Mouse (Mus musculus) erythroblast, embryonic 14.5 days (primary cell): ENCODE data around the gene Mad2l2. TPM values are rescaled to one million over a fixed set of nuclear protein-coding genes. Genes with fewer than 3 reads are reported as not detected.
"Not testable (repeated sequence)": the region's sequence is repeated elsewhere in the genome, so short reads cannot be mapped to it uniquely, and the experiment has no call there.

ENCODE experiments used
- H3K27me3 ChIP-seq: 2 replicates; pipeline ENCODE4 v1.6.1; 2012; ENCODE audit warnings: inconsistent platforms; ENCODE audit not compliant: control insufficient read depth
- H3K36me3 ChIP-seq: 2 replicates; pipeline ENCODE4 v1.6.1; 2012; ENCODE audit warnings: mild to moderate bottlenecking, inconsistent platforms; ENCODE audit not compliant: control insufficient read depth
- H3K4me1 ChIP-seq: 2 replicates; pipeline ENCODE4 v1.6.1; 2012; ENCODE audit warnings: inconsistent platforms; ENCODE audit not compliant: control insufficient read depth
- H3K4me3 ChIP-seq: replicated peaks from 2 replicates; pipeline ENCODE3; 2012; ENCODE audit warnings: moderate library complexity, mild to moderate bottlenecking, inconsistent platforms
- H3K9me3 ChIP-seq: 2 replicates; pipeline ENCODE4 v1.6.1; 2012; ENCODE audit warnings: low read length, inconsistent platforms, mixed read lengths; ENCODE audit not compliant: control insufficient read depth
- GATA1 ChIP-seq: IDR thresholded peaks from 2 replicates; pipeline ENCODE4 v1.6.1; 2012; ENCODE audit warnings: low read length, inconsistent platforms, mixed read lengths
- TAL1 ChIP-seq: IDR thresholded peaks from 3 replicates; pipeline ENCODE4 v1.6.1; 2012; ENCODE audit warnings: low read length, inconsistent platforms, mixed read lengths
- polyA plus RNA-seq: library from polyadenylated mRNA; stranded (reverse); fragments of >175 nt; gene quantifications from 2 replicates; pipeline ENCODE4 v1.2.3, GENCODE M21; 2012

Mad2l2 gene
- polyA plus RNA-seq, 1 experiment: 3.8 TPM

DNA sequence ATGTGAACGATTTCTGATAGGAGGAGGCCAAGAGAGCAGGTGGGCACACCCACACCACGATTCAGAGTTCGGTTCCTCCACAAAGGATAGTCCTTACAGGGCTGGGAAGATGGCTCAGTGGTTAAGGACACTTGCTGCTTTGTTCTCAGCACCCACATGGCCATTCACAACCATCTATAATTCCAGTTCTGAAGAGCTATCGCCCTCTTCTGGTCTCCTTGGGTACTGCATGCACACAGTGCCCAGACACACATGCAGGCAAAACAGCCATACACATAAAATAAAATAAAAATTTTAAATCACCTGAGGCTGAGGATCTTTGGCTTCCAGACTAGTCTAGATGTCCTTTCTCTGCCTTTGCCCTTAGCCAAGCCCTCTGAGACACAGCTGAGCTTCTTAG is 12.8 kb upstream of the Mad2l2 start:
- Histone ChIP-seq H3K36me3 (no peaks in the 10 kb centered on the region), H3K4me1 (peaks cover 3% of the 10 kb centered on the region; the same call in 1 of the 2 replicates), H3K9me3 (peaks cover 7% of the 10 kb centered on the region), H3K4me3 (no peak overlapping the region), H3K27me3 (peaks cover 7% of the 10 kb centered on the region)
- TF ChIP-seq GATA1: no peak
- no peak for TF ChIP-seq TAL1

DNA sequence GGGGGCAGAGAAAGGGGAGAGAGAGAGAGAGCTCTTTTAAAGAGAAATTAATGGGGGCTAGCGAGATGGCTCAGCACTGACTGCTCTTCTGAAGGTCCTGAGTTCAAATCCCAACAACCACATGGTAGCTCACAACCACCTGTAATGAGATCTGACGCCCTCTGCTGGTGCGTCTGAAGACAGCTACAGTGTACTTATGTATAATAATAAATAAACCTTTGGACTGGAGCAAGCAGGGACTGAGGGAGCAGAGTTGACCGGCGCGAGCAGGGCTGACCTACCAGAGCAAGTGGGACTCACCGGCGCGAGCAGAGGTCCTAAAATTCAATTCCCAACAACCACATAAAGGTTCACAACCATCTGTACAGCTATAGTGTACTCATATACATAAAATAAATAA is 10.6 kb upstream of the Mad2l2 start:
- not testable (repeated sequence) for H3K36me3 ChIP-seq, H3K9me3 ChIP-seq, H3K4me3 ChIP-seq, H3K4me1 ChIP-seq, H3K27me3 ChIP-seq

DNA sequence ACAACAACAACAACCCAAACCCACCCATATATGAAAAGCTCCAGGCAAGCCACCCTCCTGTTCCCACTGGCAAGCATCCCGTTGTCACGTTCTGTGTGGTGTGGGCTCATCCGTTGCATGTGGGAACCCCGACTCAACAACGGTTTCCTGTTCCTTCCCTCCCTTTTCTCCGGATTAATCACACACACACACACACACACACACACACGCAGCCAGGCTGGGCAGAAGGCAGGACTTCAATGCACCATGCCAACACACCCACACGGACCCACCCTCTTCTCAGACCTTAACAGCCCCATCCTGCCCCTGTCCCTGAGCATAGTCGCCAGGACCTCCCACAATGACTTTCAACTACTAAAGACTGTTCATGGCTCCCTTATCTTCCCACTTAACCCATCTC is 9.6 kb upstream of the Mad2l2 start:
- peaks cover 7% of the 10 kb centered on the region for H3K9me3 ChIP-seq
- H3K36me3 ChIP-seq: no peaks in the 10 kb centered on the region
- H3K27me3 ChIP-seq: peaks cover 2% of the 10 kb centered on the region
- H3K4me1 ChIP-seq: peaks cover 1% of the 10 kb centered on the region; the same call in 1 of the 2 replicates
- TF ChIP-seq GATA1 (no peak), TAL1 (no peak)
- no peak overlapping the region for H3K4me3 ChIP-seq

DNA sequence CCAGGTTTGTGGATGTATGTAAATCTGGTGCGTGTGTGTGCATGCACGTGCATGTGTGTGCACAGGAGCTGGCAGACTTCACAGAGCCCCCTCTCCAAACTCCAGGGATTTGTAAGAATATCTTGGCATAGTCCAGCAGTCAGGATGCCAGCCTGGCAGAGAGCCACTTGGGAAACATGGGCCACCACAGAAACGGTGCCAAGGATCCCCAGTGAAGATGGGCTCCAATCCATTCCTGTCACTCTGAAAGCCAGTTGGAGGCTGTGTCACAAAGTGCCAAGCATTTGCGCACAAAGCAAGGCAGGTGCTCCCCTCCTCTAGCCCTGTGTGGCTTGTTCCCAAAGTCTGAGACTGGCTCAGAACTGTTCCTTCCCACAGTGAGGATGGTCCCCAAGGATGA is 8.8 kb upstream of the Mad2l2 start:
- Histone ChIP-seq H3K4me3 (no peak overlapping the region), H3K27me3 (no peaks in the 10 kb centered on the region), H3K36me3 (no peaks in the 10 kb centered on the region), H3K4me1 (no peaks in the 10 kb centered on the region), H3K9me3 (peaks cover 7% of the 10 kb centered on the region)
- no peak for TF ChIP-seq TAL1
- TF ChIP-seq GATA1: no peak

DNA sequence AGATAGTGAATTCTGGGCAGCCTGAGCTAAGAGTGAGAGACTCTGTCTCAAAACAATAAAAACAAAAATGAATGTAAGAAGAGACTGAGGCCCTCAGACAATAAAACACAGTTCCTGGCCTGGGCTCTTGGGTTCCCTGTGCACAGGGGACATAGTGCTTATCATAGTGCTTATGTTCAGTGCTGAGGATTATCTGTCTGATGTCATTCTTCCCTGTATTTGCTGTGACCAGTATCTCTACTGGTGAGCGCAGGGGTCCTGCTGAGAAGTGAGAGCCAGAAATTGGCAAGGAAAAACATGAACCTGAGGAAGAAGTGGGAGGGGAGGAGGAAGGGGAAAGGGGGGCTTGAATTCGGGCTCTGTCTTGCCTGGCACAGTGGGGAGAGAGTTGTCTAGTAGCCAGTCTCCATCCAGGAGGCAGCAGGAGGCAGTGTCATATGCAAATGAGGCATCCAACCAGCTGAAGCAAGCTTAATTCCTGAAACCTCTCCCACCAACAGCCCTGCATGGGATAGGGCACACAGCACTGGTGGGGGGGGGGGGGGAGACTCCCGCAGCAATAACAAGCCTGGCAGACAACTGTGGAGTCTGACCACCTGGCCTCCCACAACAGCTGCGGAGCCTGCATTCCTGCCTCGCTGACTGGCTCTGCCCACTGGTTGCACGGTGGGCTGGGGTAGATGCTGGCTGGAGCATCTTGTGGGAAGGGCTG is 8.0 kb upstream of the Mad2l2 start:
- TF ChIP-seq GATA1: no peak
- TF ChIP-seq TAL1: no peak
- Histone ChIP-seq H3K27me3 (peaks cover 2% of the 10 kb centered on the region; the same call in 1 of the 2 replicates), H3K4me1 (no peaks in the 10 kb centered on the region), H3K4me3 (no peak overlapping the region), H3K36me3 (no peaks in the 10 kb centered on the region), H3K9me3 (peaks cover 4% of the 10 kb centered on the region)

DNA sequence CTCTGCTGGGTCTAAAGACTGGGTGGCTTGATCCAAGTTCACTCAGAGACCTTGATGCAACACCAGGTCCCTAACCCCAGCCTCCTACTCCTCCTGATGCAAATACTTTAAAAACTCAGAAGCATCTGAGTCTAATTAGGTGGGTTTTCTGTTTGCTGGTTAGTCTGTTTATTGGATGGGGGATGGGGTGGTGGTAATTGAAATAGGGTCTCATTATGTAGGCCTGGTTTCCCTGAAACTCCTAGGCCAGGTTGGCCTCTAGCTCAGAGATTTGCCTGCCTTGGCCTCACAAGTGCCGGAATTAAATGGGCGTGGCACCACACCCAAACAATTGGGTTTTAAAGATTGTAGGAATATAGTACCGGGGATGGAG is 7.5 kb upstream of the Mad2l2 start:
- Histone ChIP-seq H3K4me3 (no peak overlapping the region), H3K4me1 (no peaks in the 10 kb centered on the region), H3K27me3 (peaks cover 6% of the 10 kb centered on the region), H3K36me3 (no peaks in the 10 kb centered on the region), H3K9me3 (no peaks in the 10 kb centered on the region)
- TF ChIP-seq TAL1: no peak
- TF ChIP-seq GATA1: no peak

DNA sequence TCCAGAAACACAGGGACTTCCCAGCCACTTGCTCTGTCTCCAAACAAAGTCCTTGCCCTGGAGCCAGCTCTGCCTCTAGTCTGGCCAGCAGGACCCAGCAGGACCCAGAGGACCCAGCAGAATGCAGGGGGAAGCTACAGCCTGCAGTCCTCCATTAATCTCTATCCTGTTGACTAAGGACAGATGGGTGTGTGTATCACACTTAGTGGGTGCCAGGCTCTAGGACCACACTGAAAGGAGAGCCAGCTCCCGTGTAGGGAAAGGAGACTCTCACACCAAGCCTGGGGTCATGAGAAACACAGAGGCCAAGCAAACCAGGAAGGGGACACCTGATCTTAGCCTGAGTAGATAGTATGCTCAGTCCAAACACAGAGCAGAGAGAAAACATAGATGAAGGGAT is 1.9 kb upstream of the Mad2l2 start:
- Histone ChIP-seq H3K4me1 (peaks cover 3% of the 10 kb centered on the region), H3K4me3 (no peak overlapping the region), H3K36me3 (no peaks in the 10 kb centered on the region), H3K27me3 (peaks cover 54% of the 10 kb centered on the region), H3K9me3 (no peaks in the 10 kb centered on the region)
- TF ChIP-seq TAL1 (no peak), GATA1 (no peak)

DNA sequence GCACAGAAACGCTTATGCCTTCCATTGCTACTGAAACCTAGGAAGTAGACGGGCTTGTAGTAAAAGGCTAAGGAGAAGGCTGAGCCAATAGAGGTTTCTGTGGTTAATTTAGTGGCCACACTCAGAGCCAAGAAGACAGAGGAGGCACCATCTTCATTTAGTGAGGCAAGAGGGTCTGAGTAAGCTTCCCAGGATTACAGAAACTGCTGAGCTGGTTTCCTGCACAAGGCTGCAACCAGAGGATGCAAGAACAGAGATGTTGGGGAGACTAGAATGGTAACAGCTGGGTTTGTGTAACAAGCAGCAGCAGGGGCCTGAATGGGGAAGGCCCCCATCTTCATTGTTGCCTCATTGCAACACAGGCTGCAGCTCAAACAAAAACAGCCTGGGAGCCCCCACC is 1.5 kb upstream of the Mad2l2 start:
- peaks cover 55% of the 10 kb centered on the region for H3K27me3 ChIP-seq
- H3K4me1 ChIP-seq: peaks cover 3% of the 10 kb centered on the region
- H3K36me3 ChIP-seq: no peaks in the 10 kb centered on the region
- no peak overlapping the region for H3K4me3 ChIP-seq
- TF ChIP-seq TAL1: no peak
- no peak for TF ChIP-seq GATA1
- H3K9me3 ChIP-seq: no peaks in the 10 kb centered on the region

DNA sequence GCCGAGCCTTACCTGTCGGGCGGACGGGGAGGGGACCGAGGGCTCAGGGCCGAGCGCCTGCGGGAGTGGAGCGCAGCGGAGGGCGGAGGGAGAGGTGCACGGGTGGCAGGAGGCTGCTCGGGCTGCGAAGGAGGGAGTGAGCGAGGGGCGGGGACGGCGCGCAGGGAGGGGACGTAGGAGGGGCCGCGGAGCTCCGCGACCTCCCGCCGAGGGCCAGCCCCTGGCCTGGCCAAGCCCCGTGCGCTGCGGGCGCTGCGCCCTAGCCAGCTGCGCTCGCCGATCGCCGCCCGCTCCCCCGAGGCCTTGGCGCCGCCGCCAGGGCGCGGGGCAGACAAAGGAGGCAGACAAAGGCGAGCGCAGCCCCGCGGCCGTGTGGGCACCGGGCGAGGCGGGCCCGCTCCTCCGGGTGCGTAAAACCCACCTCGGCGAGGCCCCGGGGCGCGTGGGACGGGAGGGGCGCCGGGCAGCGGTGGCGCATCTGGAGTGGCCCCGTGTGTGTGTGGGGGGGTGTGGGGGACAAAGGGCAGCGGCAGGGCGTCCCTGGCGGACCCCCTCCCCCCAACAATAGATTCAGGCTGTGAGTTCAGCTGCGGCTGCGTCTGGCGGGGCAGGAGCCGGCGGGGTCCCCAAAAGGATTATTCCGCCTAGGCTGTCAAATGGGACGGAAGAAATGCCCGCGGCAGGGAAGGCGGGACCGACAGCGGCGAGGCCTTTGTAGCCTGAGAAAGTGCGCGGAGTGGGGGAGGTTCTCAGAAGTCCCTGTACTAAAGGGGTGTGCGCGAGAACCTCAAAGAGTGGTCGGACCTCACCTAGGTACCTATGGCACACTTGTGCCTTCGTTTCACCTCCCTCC is 603 bp downstream of the Mad2l2 start, which contains the start of gene Draxin:
Draxin (minus strand) TSS at position 138 of the 853 bp plus-strand sequence.
- Histone ChIP-seq H3K27me3 (peaks cover 65% of the 10 kb centered on the region), H3K4me3 (no peak within 1 kb of the TSS)
- no peak for TF ChIP-seq GATA1

More for the DNA sequence above, 603 bp downstream of the Mad2l2 start, which contains the start of gene Draxin:
- Histone ChIP-seq H3K4me1 (peaks cover 3% of the 10 kb centered on the region), H3K9me3 (no peaks in the 10 kb centered on the region), H3K36me3 (no peaks in the 10 kb centered on the region)
